Mouse (Mus musculus) central nervous system, embryonic 11.5 days (tissue): ENCODE measurements around the gene Maob. TPM values are rescaled to one million over a fixed set of nuclear protein-coding genes. Genes with fewer than 3 reads are reported as not detected.

Experiments
- polyA plus RNA-seq: library from polyadenylated mRNA; depleted of rRNA; stranded (reverse); fragments of >200 nt; gene quantifications from 2 replicates; pipeline ENCODE4 v1.2.3, GENCODE M21; 2012; rRNA removed

The Maob gene
- 3.1 and 4.0 TPM in 2 replicates for polyA plus RNA-seq

DNA sequence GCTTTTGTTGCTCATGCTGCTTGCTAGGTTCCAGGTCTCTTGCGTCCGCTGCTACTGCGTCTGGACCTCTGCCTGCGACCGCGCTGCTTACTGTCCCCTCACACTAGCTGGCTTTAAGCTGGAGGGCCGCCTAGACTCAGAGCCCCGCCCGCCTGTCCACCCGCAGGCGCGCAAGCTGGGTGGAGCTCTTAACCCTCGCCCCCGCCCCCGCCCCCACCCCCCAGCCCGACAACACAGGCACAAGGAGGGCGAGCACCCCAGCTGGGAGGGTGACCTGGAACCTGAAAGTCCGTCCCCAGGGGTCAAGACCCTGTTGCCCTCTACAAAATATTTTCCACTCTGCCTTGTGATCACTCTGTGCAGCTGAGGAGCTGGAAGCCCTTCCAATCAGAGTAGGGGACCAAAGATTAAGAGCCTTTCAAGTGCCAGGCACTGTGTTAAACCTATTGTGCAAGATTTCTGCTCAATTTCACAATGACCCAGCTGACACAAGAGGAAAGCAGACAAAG, at the start of gene Maob:
Gene Maob, minus strand, starts transcription at position 106 of the 509 bp plus-strand sequence.

Other genes with a start within 250 kb of the Maob start
- 9.7 and 13.6 TPM in 2 replicates for gene Maoa, start 197.7 kb downstream of the Maob start, polyA plus RNA-seq
- 1.8 and 2.8 TPM in 2 replicates for gene Ndp, start 94.4 kb upstream of the Maob start, polyA plus RNA-seq